Mouse (Mus musculus): ENCODE measurements around the gene Fgfr2. TPM values are rescaled to one million over a fixed set of nuclear protein-coding genes. Genes with fewer than 3 reads are reported as not detected.

Gene Fgfr2
- polyA plus RNA-seq, 3 experiments from 2014 or later: 0.27 TPM; not detected in 2

- no peak for ATAC-seq
Measured at GRCm38 (mm10) chr7:132392233-132393013, 730.7 kb downstream of the Fgfr2 start.

- ATAC-seq: no peak
Measured at GRCm38 (mm10) chr7:132389473-132389872, 733.7 kb downstream of the Fgfr2 start.

- ATAC-seq: no peak
Measured at GRCm38 (mm10) chr7:132387507-132387906, 735.6 kb downstream of the Fgfr2 start.

- no peak for ATAC-seq
Measured at GRCm38 (mm10) chr7:132386316-132386715, 736.8 kb downstream of the Fgfr2 start.

GRCm38 (mm10) chr7:132385456-132386130, 737.6 kb downstream of the Fgfr2 start:
- no peak for ATAC-seq

GRCm38 (mm10) chr7:132384736-132385455, 738.3 kb downstream of the Fgfr2 start:
- no peak for ATAC-seq

- no peak for ATAC-seq
Measured at GRCm38 (mm10) chr7:132380634-132381336, 742.4 kb downstream of the Fgfr2 start.

GRCm38 (mm10) chr7:132377913-132378312, 745.2 kb downstream of the Fgfr2 start:
- ATAC-seq: no peak

GRCm38 (mm10) chr7:132373594-132374378, 749.4 kb downstream of the Fgfr2 start:
- no peak for ATAC-seq

GRCm38 (mm10) chr7:132372752-132373513, 750.2 kb downstream of the Fgfr2 start:
- ATAC-seq: no peak

GRCm38 (mm10) chr7:132371832-132372231, 751.3 kb downstream of the Fgfr2 start:
- ATAC-seq: no peak

- no peak for ATAC-seq
Measured at GRCm38 (mm10) chr7:132369784-132370183, 753.4 kb downstream of the Fgfr2 start.

- ATAC-seq: no peak
Measured at GRCm38 (mm10) chr7:132368859-132369258, 754.3 kb downstream of the Fgfr2 start.

- no peak for ATAC-seq
Measured at GRCm38 (mm10) chr7:132367344-132367743, 755.8 kb downstream of the Fgfr2 start.

GRCm38 (mm10) chr7:132365703-132366384, 757.3 kb downstream of the Fgfr2 start:
- ATAC-seq: peak; percentile 82

- peak; percentile 39 for ATAC-seq
Measured at GRCm38 (mm10) chr7:132365111-132365510, 758.0 kb downstream of the Fgfr2 start.

- peak; percentile 62 for ATAC-seq
Measured at GRCm38 (mm10) chr7:132364506-132364905, 758.6 kb downstream of the Fgfr2 start.

GRCm38 (mm10) chr7:132360336-132360735, 762.8 kb downstream of the Fgfr2 start:
- no peak for ATAC-seq

- no peak for ATAC-seq
Measured at GRCm38 (mm10) chr7:132358709-132359108, 764.4 kb downstream of the Fgfr2 start.

GRCm38 (mm10) chr7:132358250-132358649, 764.9 kb downstream of the Fgfr2 start:
- no peak for ATAC-seq

All from inflammation-experienced regulatory T-cells, adult 6 months (primary cell).